In the genomic region with DNA sequence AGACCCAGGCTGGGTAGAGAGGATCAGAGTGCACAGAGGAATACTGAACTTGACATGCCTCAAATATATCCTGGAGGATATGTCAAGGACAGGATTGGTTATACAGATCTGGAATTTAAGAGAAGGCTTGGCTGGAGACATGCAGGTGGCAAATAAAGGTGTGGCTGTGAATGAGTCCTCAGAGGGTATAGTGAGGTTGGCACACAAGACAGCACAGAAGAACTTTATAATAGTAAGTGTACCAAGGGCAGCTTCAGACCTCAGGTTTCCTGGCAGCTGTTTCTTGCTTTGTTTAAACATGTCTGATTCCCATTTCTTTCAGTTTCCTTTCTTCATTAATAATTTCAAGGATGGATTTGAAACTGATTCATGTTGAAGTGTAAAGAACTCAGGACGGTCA, we compare ENCODE assay signal across 9 mouse cellular contexts. TPM values are rescaled to one million over a fixed set of nuclear protein-coding genes. Genes with fewer than 3 reads are reported as not detected.
DNase-seq lines count a peak whose midpoint lies in the region; ATAC-seq lines count a peak whose summit lies in the region.
"Had no signal": no experiment of that assay in that cellular context is flagged by ENCODE, and none has a peak within 500 bp of the region (broad histone marks: within the 10 kb centered on the region; RNA-seq: fewer than 3 reads in every experiment).

No protein-coding gene starts in this region.

- no peak overlapping the region for H3K27ac ChIP-seq in kidney, embryonic 15.5 days
- no peak overlapping the region for H3K27ac ChIP-seq in embryonic facial prominence, embryonic 12.5 days
- no peak overlapping the region for H3K27ac ChIP-seq in hindbrain, embryonic 16.5 days (ENCODE audit: low read depth, low read length)
- H3K27ac ChIP-seq in midbrain, embryonic 14.5 days (replicated peaks; ENCODE audit: low read depth, low read length), result no peak overlapping the region

- H3K36me3 ChIP-seq in kidney, embryonic 15.5 days, result 0 out of 2 replicates have a peak, but pooled peaks cover 4% of the 10 kb centered on the region
- peaks cover 3% of the 10 kb centered on the region; the same call in 1 of the 2 replicates for H3K36me3 ChIP-seq in embryonic facial prominence, embryonic 12.5 days
- no peaks in the 10 kb centered on the region for H3K36me3 ChIP-seq in hindbrain, embryonic 16.5 days (ENCODE audit: control insufficient read depth, insufficient read depth, low read length)
- H3K36me3 ChIP-seq in midbrain, embryonic 14.5 days (ENCODE audit: control insufficient read depth, insufficient read depth, low read length), result no peaks in the 10 kb centered on the region

- no peak for DNase-seq in kidney, postnatal 14 days
- no peak for DNase-seq in midbrain, embryonic 14.5 days
- DNase-seq in adrenal gland, postnatal 10 days, result no peak
- no peak for DNase-seq in retina, embryonic 14.5 days (ENCODE audit: low spot score)

- H3K4me3 ChIP-seq in kidney, embryonic 15.5 days (replicated peaks), result peak overlapping the region; percentile 81; the same call in 1 of the 2 replicates
- H3K4me3 ChIP-seq in embryonic facial prominence, embryonic 12.5 days, result peak overlapping the region; percentile 77
- no peak overlapping the region for H3K4me3 ChIP-seq in hindbrain, embryonic 16.5 days (ENCODE audit: low read length)
- H3K4me3 ChIP-seq in midbrain, embryonic 14.5 days (replicated peaks; ENCODE audit: low read depth, low read length), result no peak overlapping the region

- H3K9me3 ChIP-seq in kidney, embryonic 15.5 days (replicated peaks), result no peaks in the 10 kb centered on the region
- H3K9me3 ChIP-seq in embryonic facial prominence, embryonic 12.5 days, result no peaks in the 10 kb centered on the region
- no peaks in the 10 kb centered on the region for H3K9me3 ChIP-seq in hindbrain, embryonic 16.5 days (ENCODE audit: control insufficient read depth, low read length)
- no peaks in the 10 kb centered on the region for H3K9me3 ChIP-seq in midbrain, embryonic 14.5 days (ENCODE audit: control insufficient read depth, low read length)

- WGBS in kidney, embryonic 15.5 days, result 89% methylated on average over 1 of the region's 1 CpGs
- WGBS in embryonic facial prominence, embryonic 12.5 days, result 95% methylated on average over 1 of the region's 1 CpGs
- 95% methylated on average over 1 of the region's 1 CpGs for WGBS in hindbrain, embryonic 16.5 days
- 98% methylated on average over 1 of the region's 1 CpGs for WGBS in midbrain, embryonic 14.5 days

- H3K27me3 ChIP-seq in kidney, embryonic 15.5 days, result no peaks in the 10 kb centered on the region
- H3K27me3 ChIP-seq in embryonic facial prominence, embryonic 12.5 days, result no peaks in the 10 kb centered on the region
- no peaks in the 10 kb centered on the region for H3K27me3 ChIP-seq in hindbrain, embryonic 16.5 days (replicated peaks; ENCODE audit: control insufficient read depth, insufficient read depth, low read length)
- no peaks in the 10 kb centered on the region for H3K27me3 ChIP-seq in midbrain, embryonic 14.5 days (ENCODE audit: control insufficient read depth, insufficient read depth, low read length)

- H3K4me2 ChIP-seq in kidney, embryonic 15.5 days, result peak overlapping the region; percentile 62
- H3K4me2 ChIP-seq in embryonic facial prominence, embryonic 12.5 days (replicated peaks), result peak overlapping the region; percentile 66; the same call in 1 of the 2 replicates
- H3K4me2 ChIP-seq in hindbrain, embryonic 16.5 days (ENCODE audit: low read length), result peak overlapping the region; percentile 75; the same call in 1 of the 2 replicates
- H3K4me2 ChIP-seq in midbrain, embryonic 14.5 days (ENCODE audit: low read length), result peak overlapping the region; percentile 70

- no peak for ATAC-seq in kidney, embryonic 15.5 days (replicated peaks; ENCODE audit: low FRiP score)
- no peak for ATAC-seq in embryonic facial prominence, embryonic 12.5 days (ENCODE audit: insufficient number of reproducible peaks, insufficient read depth, low FRiP score, low TSS enrichment)
- no peak for ATAC-seq in hindbrain, embryonic 16.5 days
- ATAC-seq in midbrain, embryonic 14.5 days (ENCODE audit: low FRiP score, low TSS enrichment), result no peak
- ATAC-seq in CD4-positive, CD25-positive, alpha-beta regulatory T cell, adult 4 months, result no peak

- H3K4me1 ChIP-seq in kidney, embryonic 15.5 days, result peaks cover 24% of the 10 kb centered on the region
- peaks cover 6% of the 10 kb centered on the region for H3K4me1 ChIP-seq in embryonic facial prominence, embryonic 12.5 days
- peaks cover 22% of the 10 kb centered on the region for H3K4me1 ChIP-seq in hindbrain, embryonic 16.5 days (ENCODE audit: control insufficient read depth, insufficient read depth, low read depth, low read length)
- peaks cover 16% of the 10 kb centered on the region for H3K4me1 ChIP-seq in midbrain, embryonic 14.5 days (ENCODE audit: control insufficient read depth, insufficient read depth, low read length)

- no peak overlapping the region for H3K9ac ChIP-seq in kidney, embryonic 15.5 days
- H3K9ac ChIP-seq in embryonic facial prominence, embryonic 12.5 days, result no peak overlapping the region
- H3K9ac ChIP-seq in hindbrain, embryonic 16.5 days (ENCODE audit: low read depth, low read length), result no peak overlapping the region
- H3K9ac ChIP-seq in midbrain, embryonic 14.5 days (replicated peaks; ENCODE audit: low read length), result no peak overlapping the region

RNA-seq across cellular contexts. Expression of gene Lrrc51, which starts 1.1 kb away (rescaled TPM):
- polyA plus RNA-seq in kidney, embryonic 15.5 days (2015; fragmentation: Nextera tagmentation; extraction: Ambion mirVana), result 9.2 and 9.9 TPM in 2 replicates
- 8.8 and 9.8 TPM in 2 replicates for polyA plus RNA-seq in embryonic facial prominence, embryonic 12.5 days (2016; fragmentation: Nextera tagmentation; extraction: Ambion mirVana)
- polyA plus RNA-seq in hindbrain, embryonic 16.5 days (2015; fragmentation: Nextera tagmentation; extraction: Ambion mirVana), result 11.6 and 15.0 TPM in 2 replicates
- polyA plus RNA-seq in midbrain, embryonic 14.5 days (2014; fragmentation: Nextera tagmentation; extraction: Ambion mirVana), result 7.4 and 10.7 TPM in 2 replicates
- 1 to 10 TPM; 8.4 TPM for total RNA-seq in adrenal gland, postnatal 10 days (2021)
- 1 to 10 TPM; 4.8 to 6.1 TPM for polyA plus RNA-seq in CD4-positive, CD25-positive, alpha-beta regulatory T cell, adult 4 months (2017; shearing (Covaris generic))

RNA-seq across cellular contexts. Expression of gene Numa1, which starts 1.4 kb away (rescaled TPM):
- 70.1 and 73.5 TPM in 2 replicates for polyA plus RNA-seq in kidney, embryonic 15.5 days (2015; fragmentation: Nextera tagmentation; extraction: Ambion mirVana)
- polyA plus RNA-seq in embryonic facial prominence, embryonic 12.5 days (2016; fragmentation: Nextera tagmentation; extraction: Ambion mirVana), result 115 and 119 TPM in 2 replicates
- polyA plus RNA-seq in hindbrain, embryonic 16.5 days (2015; fragmentation: Nextera tagmentation; extraction: Ambion mirVana), result 32.7 and 38.9 TPM in 2 replicates
- polyA plus RNA-seq in midbrain, embryonic 14.5 days (2014; fragmentation: Nextera tagmentation; extraction: Ambion mirVana), result 50.1 and 73.6 TPM in 2 replicates
- 100 to 1,000 TPM; 117 to 151 TPM for total RNA-seq in adrenal gland, postnatal 10 days (2021)
- polyA plus RNA-seq in CD4-positive, CD25-positive, alpha-beta regulatory T cell, adult 4 months (2017; shearing (Covaris generic)), result 10 to 100 TPM; 66.0 to 83.2 TPM

RNA-seq across cellular contexts. Expression of gene Tomt, which starts 26.4 kb away (rescaled TPM):
- 0.24 and 0.53 TPM in 2 replicates for polyA plus RNA-seq in kidney, embryonic 15.5 days (2015; fragmentation: Nextera tagmentation; extraction: Ambion mirVana)
- polyA plus RNA-seq in embryonic facial prominence, embryonic 12.5 days (2016; fragmentation: Nextera tagmentation; extraction: Ambion mirVana), result 0.61 and 0.65 TPM in 2 replicates
- polyA plus RNA-seq in hindbrain, embryonic 16.5 days (2015; fragmentation: Nextera tagmentation; extraction: Ambion mirVana), result 0.38 and 0.62 TPM in 2 replicates
- polyA plus RNA-seq in midbrain, embryonic 14.5 days (2014; fragmentation: Nextera tagmentation; extraction: Ambion mirVana), result 0.27 and 0.33 TPM in 2 replicates
- under 1 TPM in 1 of 2 experiments, not detected in 1; 0.12 TPM for total RNA-seq in adrenal gland, postnatal 10 days (2021)
- polyA plus RNA-seq in CD4-positive, CD25-positive, alpha-beta regulatory T cell, adult 4 months (2017; shearing (Covaris generic)), result not detected
- total RNA-seq: gastrocnemius, adult 18-20 months had no signal

RNA-seq across cellular contexts. Expression of gene Lamtor1, which starts 26.8 kb away (rescaled TPM):
- 151 and 158 TPM in 2 replicates for polyA plus RNA-seq in kidney, embryonic 15.5 days (2015; fragmentation: Nextera tagmentation; extraction: Ambion mirVana)
- polyA plus RNA-seq in embryonic facial prominence, embryonic 12.5 days (2016; fragmentation: Nextera tagmentation; extraction: Ambion mirVana), result 153 and 158 TPM in 2 replicates
- 159 and 164 TPM in 2 replicates for polyA plus RNA-seq in hindbrain, embryonic 16.5 days (2015; fragmentation: Nextera tagmentation; extraction: Ambion mirVana)
- polyA plus RNA-seq in midbrain, embryonic 14.5 days (2014; fragmentation: Nextera tagmentation; extraction: Ambion mirVana), result 139 and 150 TPM in 2 replicates
- total RNA-seq in adrenal gland, postnatal 10 days (2021), result 100 to 1,000 TPM; 116 to 126 TPM
- polyA plus RNA-seq in CD4-positive, CD25-positive, alpha-beta regulatory T cell, adult 4 months (2017; shearing (Covaris generic)), result 100 to 1,000 TPM; 104 to 141 TPM

Comparison
In these comparisons a context has a peak if more than half of its experiments do, and no peak if none do; other contexts are left out.
1. H3K4me3 ChIP-seq: peak in kidney, embryonic 15.5 days (single experiment) and embryonic facial prominence, embryonic 12.5 days (single experiment); none in hindbrain, embryonic 16.5 days (single experiment) and midbrain, embryonic 14.5 days (single experiment).
2. Peak in every context shown above with its lines, with median percentiles within 50 percentile points of each other: H3K4me2 ChIP-seq.